Mouse (Mus musculus) megakaryocyte-erythroid progenitor cell, adult 5-6 weeks (primary cell): ENCODE data around the gene Dcpp2. TPM values are rescaled to one million over a fixed set of nuclear protein-coding genes. Genes with fewer than 3 reads are reported as not detected.
A peak's percentile ranks its signal among the peaks of the same experiment; 100 is the strongest.
"Not testable (repeated sequence)": the region's sequence is repeated elsewhere in the genome, so short reads cannot be mapped to it uniquely, and the experiment has no call there.

Source experiments
- ATAC-seq: replicated peaks from 2 replicates; pipeline ENCODE4 v1.8.0; 2016; ENCODE audit warnings: mild to moderate bottlenecking, inconsistent platforms; ENCODE audit not compliant: severe bottlenecking, poor library complexity, low FRiP score, low TSS enrichment
- total RNA-seq, 2 experiments: library from RNA; stranded (forward) in 1 of 2; stranded (reverse) in 1 of 2; fragments of 200-1000, 215-1000 nt in 1 of 2; fragments of >200 nt in 1 of 2; fragmentation: Nextera tagmentation in 1 of 2; gene quantifications; 2 replicates each; pipeline ENCODE4 v1.2.3; 2014 to 2017

The Dcpp2 gene
- not detected in 2 replicates for total RNA-seq (2014; fragmentation: Nextera tagmentation)
- total RNA-seq (2017), result not detected in 2 replicates

- ATAC-seq, result not testable (repeated sequence)
These were observed at the start of gene Dcpp2, which contains the start of gene Dcpp1 for GRCm38 (mm10) chr17:23880576-23880975. TSS of gene Dcpp2 (plus strand) at chr17:23880880. TSS of gene Dcpp1 (plus strand) at chr17:23880876.

GRCm38 (mm10) chr17:23831201-23831600 is 49.5 kb upstream of the Dcpp2 start:
- ATAC-seq, result no peak

- ATAC-seq, result no peak
These were observed 44.6 kb upstream of the Dcpp2 start, which contains the start of gene Prss33 for GRCm38 (mm10) chr17:23836006-23836575. TSS of gene Prss33 (minus strand) at chr17:23836056.

GRCm38 (mm10) chr17:23841145-23841544 is 39.5 kb upstream of the Dcpp2 start:
- ATAC-seq, result peak; percentile 71

GRCm38 (mm10) chr17:23843141-23843811 is 37.4 kb upstream of the Dcpp2 start:
- 0 out of 2 replicates have a peak, but pooled peaks have one; percentile 30 for ATAC-seq

GRCm38 (mm10) chr17:23843812-23844273 is 36.8 kb upstream of the Dcpp2 start, which contains the start of the genes Prss32 and Prss41:
TSS of gene Prss32 (plus strand) at chr17:23843855.
TSS of gene Prss41 (minus strand) at chr17:23844172.
- ATAC-seq, result peak; percentile 63

GRCm38 (mm10) chr17:23850028-23850427 is 30.7 kb upstream of the Dcpp2 start:
- no peak for ATAC-seq

- 0 out of 2 replicates have a peak, but pooled peaks have one; percentile 21 for ATAC-seq
These were observed 29.6 kb upstream of the Dcpp2 start for GRCm38 (mm10) chr17:23850853-23851749.

GRCm38 (mm10) chr17:23853292-23853691 is 27.4 kb upstream of the Dcpp2 start:
- peak; percentile 79 for ATAC-seq

- no peak for ATAC-seq
These were observed 26.4 kb upstream of the Dcpp2 start for GRCm38 (mm10) chr17:23854229-23854765.

- no peak for ATAC-seq
These were observed 23.5 kb upstream of the Dcpp2 start for GRCm38 (mm10) chr17:23857193-23857592.

GRCm38 (mm10) chr17:23857913-23858312 is 22.8 kb upstream of the Dcpp2 start:
- ATAC-seq, result no peak

- no peak for ATAC-seq
These were observed 17.8 kb upstream of the Dcpp2 start for GRCm38 (mm10) chr17:23862926-23863325.

- ATAC-seq, result no peak
These were observed 12.9 kb upstream of the Dcpp2 start, which contains the start of gene Prss21 for GRCm38 (mm10) chr17:23867756-23868155. TSS of gene Prss21 (plus strand) at chr17:23868056.

- no peak for ATAC-seq
These were observed 12.2 kb upstream of the Dcpp2 start for GRCm38 (mm10) chr17:23868513-23868912.

GRCm38 (mm10) chr17:23873884-23874856 is 6.5 kb upstream of the Dcpp2 start:
- ATAC-seq, result no peak

GRCm38 (mm10) chr17:23876741-23877140 is 3.9 kb upstream of the Dcpp2 start:
- no peak for ATAC-seq

GRCm38 (mm10) chr17:23877166-23877565 is 3.5 kb upstream of the Dcpp2 start:
- ATAC-seq, result no peak
